ENCODE assay signal across 9 mouse cellular contexts in genomic region chr2:60698155-60698554, GRCm38 (mm10). TPM values are rescaled to one million over a fixed set of nuclear protein-coding genes. Genes with fewer than 3 reads are reported as not detected.
A peak's percentile ranks its signal among the peaks of the same experiment; 100 is the strongest.
DNase-seq lines count a peak whose midpoint lies in the region; ATAC-seq and TF ChIP-seq lines count a peak whose summit lies in the region.
"Had no signal": no experiment of that assay in that cellular context is flagged by ENCODE, and none has a peak within 500 bp of the region (broad histone marks: within the 10 kb centered on the region; RNA-seq: fewer than 3 reads in every experiment).

No protein-coding gene starts in this region.

- no peak for TF ChIP-seq CTCF in layer of hippocampus, adult 2 months (conservative IDR thresholded peaks at IDR 0.05)

- no peak overlapping the region for H3K4me3 ChIP-seq in hindbrain, embryonic 10.5 days
- no peak overlapping the region for H3K4me3 ChIP-seq in hindbrain, embryonic 11.5 days (ENCODE audit: low read depth, low read length)
- no peak overlapping the region for H3K4me3 ChIP-seq in embryonic facial prominence, embryonic 15.5 days (replicated peaks)
- H3K4me3 ChIP-seq in kidney, embryonic 16.5 days (ENCODE audit: low read length) = no peak overlapping the region
- H3K4me3 ChIP-seq in neural tube, embryonic 13.5 days = no peak overlapping the region
- no peak overlapping the region for H3K4me3 ChIP-seq in layer of hippocampus, adult 2 months

- ATAC-seq in hindbrain, embryonic 11.5 days (ENCODE audit: low FRiP score) = no peak
- ATAC-seq in embryonic facial prominence, embryonic 15.5 days (ENCODE audit: insufficient number of reproducible peaks, low FRiP score, low TSS enrichment, low read depth) = peak; percentile 47; the same call in 1 of the 2 replicates
- peak; percentile 67 for ATAC-seq in kidney, embryonic 16.5 days (ENCODE audit: low FRiP score, low TSS enrichment)
- ATAC-seq in neural tube, embryonic 13.5 days (ENCODE audit: low read depth) = no peak

- H3K27me3 ChIP-seq in hindbrain, embryonic 10.5 days (ENCODE audit: insufficient read depth, poor library complexity, severe bottlenecking) = peaks cover 3% of the 10 kb centered on the region; the same call in 1 of the 2 replicates
- H3K27me3 ChIP-seq in hindbrain, embryonic 11.5 days (ENCODE audit: control insufficient read depth, insufficient read depth, low read length) = no peaks in the 10 kb centered on the region
- H3K27me3 ChIP-seq in embryonic facial prominence, embryonic 15.5 days = no peaks in the 10 kb centered on the region
- H3K27me3 ChIP-seq in kidney, embryonic 16.5 days (ENCODE audit: insufficient read depth, low read length) = no peaks in the 10 kb centered on the region
- H3K27me3 ChIP-seq in neural tube, embryonic 13.5 days = no peaks in the 10 kb centered on the region

- no peaks in the 10 kb centered on the region for H3K9me3 ChIP-seq in hindbrain, embryonic 10.5 days
- H3K9me3 ChIP-seq in hindbrain, embryonic 11.5 days (ENCODE audit: control insufficient read depth, low read length) = no peaks in the 10 kb centered on the region
- H3K9me3 ChIP-seq in embryonic facial prominence, embryonic 15.5 days (replicated peaks) = no peaks in the 10 kb centered on the region
- H3K9me3 ChIP-seq in kidney, embryonic 16.5 days (ENCODE audit: low read length) = no peaks in the 10 kb centered on the region
- H3K9me3 ChIP-seq in neural tube, embryonic 13.5 days = no peaks in the 10 kb centered on the region

- 23% methylated on average over 1 of the region's 1 CpGs for WGBS in hindbrain, embryonic 10.5 days
- 38% methylated on average over 1 of the region's 1 CpGs for WGBS in hindbrain, embryonic 11.5 days
- 31% methylated on average over 1 of the region's 1 CpGs for WGBS in embryonic facial prominence, embryonic 15.5 days
- 52% methylated on average over 1 of the region's 1 CpGs for WGBS in kidney, embryonic 16.5 days
- 73% methylated on average over 1 of the region's 1 CpGs for whole genome bisulfite sequencing in neural tube, embryonic 13.5 days

- H3K9ac ChIP-seq in hindbrain, embryonic 11.5 days (ENCODE audit: low read depth, low read length) = no peak overlapping the region
- no peak overlapping the region for H3K9ac ChIP-seq in embryonic facial prominence, embryonic 15.5 days
- peak overlapping the region; percentile 40; the same call in 1 of the 2 replicates for H3K9ac ChIP-seq in kidney, embryonic 16.5 days (replicated peaks; ENCODE audit: low read length)
- no peak overlapping the region for H3K9ac ChIP-seq in neural tube, embryonic 13.5 days
- H3K9ac ChIP-seq: liver, embryonic 14.5 days had no signal

- H3K4me2 ChIP-seq in hindbrain, embryonic 11.5 days (replicated peaks; ENCODE audit: low read depth, low read length) = no peak overlapping the region
- H3K4me2 ChIP-seq in embryonic facial prominence, embryonic 15.5 days (replicated peaks) = no peak overlapping the region
- H3K4me2 ChIP-seq in kidney, embryonic 16.5 days (replicated peaks; ENCODE audit: low read depth, low read length) = no peak overlapping the region
- no peak overlapping the region for H3K4me2 ChIP-seq in neural tube, embryonic 13.5 days

- H3K27ac ChIP-seq in hindbrain, embryonic 10.5 days = peak overlapping the region; percentile 70
- H3K27ac ChIP-seq in hindbrain, embryonic 11.5 days (ENCODE audit: low read depth, low read length) = no peak overlapping the region
- H3K27ac ChIP-seq in embryonic facial prominence, embryonic 15.5 days (replicated peaks) = 0 out of 2 replicates have a peak overlapping the region, but pooled peaks have one; percentile 35
- H3K27ac ChIP-seq in kidney, embryonic 16.5 days (ENCODE audit: low read length) = peak overlapping the region; percentile 81
- 0 out of 2 replicates have a peak overlapping the region, but pooled peaks have one; percentile 18 for H3K27ac ChIP-seq in neural tube, embryonic 13.5 days (replicated peaks)
- no peak overlapping the region for H3K27ac ChIP-seq in layer of hippocampus, adult 2 months
- H3K27ac ChIP-seq: liver, embryonic 14.5 days had no signal

- DNase-seq in hindbrain, embryonic 10.5 days (ENCODE audit: low spot score) = no peak
- DNase-seq in hindbrain, embryonic 11.5 days (ENCODE audit: low spot score) = no peak
- DNase-seq in testis, postnatal 10 days (ENCODE audit: low spot score) = no peak
- no peak for DNase-seq in layer of hippocampus, adult 2 months (ENCODE audit: low spot score in 2 of 2)
- DNase-seq in layer of hippocampus, adult 11-12 months (ENCODE audit: low spot score) = no peak

- H3K36me3 ChIP-seq in hindbrain, embryonic 10.5 days = no peaks in the 10 kb centered on the region
- no peaks in the 10 kb centered on the region for H3K36me3 ChIP-seq in hindbrain, embryonic 11.5 days (ENCODE audit: control insufficient read depth, insufficient read depth, low read length)
- no peaks in the 10 kb centered on the region for H3K36me3 ChIP-seq in embryonic facial prominence, embryonic 15.5 days
- no peaks in the 10 kb centered on the region for H3K36me3 ChIP-seq in kidney, embryonic 16.5 days (ENCODE audit: insufficient read depth, low read length)
- H3K36me3 ChIP-seq in neural tube, embryonic 13.5 days = no peaks in the 10 kb centered on the region

- H3K4me1 ChIP-seq in hindbrain, embryonic 10.5 days (replicated peaks) = peaks cover 19% of the 10 kb centered on the region
- no peaks in the 10 kb centered on the region for H3K4me1 ChIP-seq in hindbrain, embryonic 11.5 days (replicated peaks; ENCODE audit: control insufficient read depth, insufficient read depth, low read length)
- H3K4me1 ChIP-seq in embryonic facial prominence, embryonic 15.5 days = peaks cover 14% of the 10 kb centered on the region
- H3K4me1 ChIP-seq in kidney, embryonic 16.5 days (ENCODE audit: insufficient read depth, low read length) = peaks cover 37% of the 10 kb centered on the region
- H3K4me1 ChIP-seq in neural tube, embryonic 13.5 days (replicated peaks) = peaks cover 22% of the 10 kb centered on the region

RNA-seq across cellular contexts. Expression of gene Itgb6, which starts 24.3 kb away (rescaled TPM):
- polyA plus RNA-seq in hindbrain, embryonic 10.5 days (2016; fragmentation: Nextera tagmentation; extraction: Ambion mirVana) = 0.83 and 0.88 TPM in 2 replicates
- polyA plus RNA-seq in hindbrain, embryonic 11.5 days (2014; fragmentation: Nextera tagmentation; extraction: Ambion mirVana) = 0.45 and 0.71 TPM in 2 replicates
- 2.9 and 3.8 TPM in 2 replicates for polyA plus RNA-seq in embryonic facial prominence, embryonic 15.5 days (2015; fragmentation: Nextera tagmentation; extraction: Ambion mirVana)
- polyA plus RNA-seq in kidney, embryonic 16.5 days (2015; fragmentation: Nextera tagmentation; extraction: Ambion mirVana) = 25.6 and 26.6 TPM in 2 replicates
- polyA plus RNA-seq in neural tube, embryonic 13.5 days (2015; fragmentation: Nextera tagmentation; extraction: Ambion mirVana) = 0.13 and 0.22 TPM in 2 replicates
- total RNA-seq in layer of hippocampus, adult 2 months (2021) = not detected

Comparison
In these comparisons a context has a peak if more than half of its experiments do, and no peak if none do; other contexts are left out.
1. H3K27ac ChIP-seq: peak in hindbrain, embryonic 10.5 days (single experiment), embryonic facial prominence, embryonic 15.5 days (single experiment), kidney, embryonic 16.5 days (single experiment) and neural tube, embryonic 13.5 days (single experiment); none in hindbrain, embryonic 11.5 days (single experiment) and layer of hippocampus, adult 2 months (single experiment).
2. ATAC-seq: peak in embryonic facial prominence, embryonic 15.5 days (single experiment) and kidney, embryonic 16.5 days (single experiment); none in hindbrain, embryonic 11.5 days (single experiment) and neural tube, embryonic 13.5 days (single experiment).